Mouse (Mus musculus): ENCODE data around the gene Tspan5. TPM values are rescaled to one million over a fixed set of nuclear protein-coding genes. Genes with fewer than 3 reads are reported as not detected.

Gene Tspan5
- polyA plus RNA-seq, 1 experiment from 2014 or later = 43.4 TPM

- H3K27me3 ChIP-seq (ENCODE audit: control insufficient read depth, insufficient read depth, low read length) = no peaks in the 10 kb centered on the region
- H3K4me1 ChIP-seq (replicated peaks; ENCODE audit: control insufficient read depth, insufficient read depth, low read length) = peaks cover 13% of the 10 kb centered on the region
- 97% methylated on average over 2 of the region's 2 CpGs for WGBS
- H3K4me2 ChIP-seq (ENCODE audit: low read depth, low read length, severe bottlenecking) = no peak overlapping the region
- H3K4me3 ChIP-seq (ENCODE audit: low read depth, low read length) = no peak overlapping the region
- H3K27ac ChIP-seq (ENCODE audit: low read depth, low read length) = no peak overlapping the region
- no peaks in the 10 kb centered on the region for H3K36me3 ChIP-seq (ENCODE audit: control insufficient read depth, insufficient read depth, low read length)
- ATAC-seq (replicated peaks; ENCODE audit: low FRiP score) (no peak), DNase-seq (ENCODE audit: low spot score) (no peak)
- no peak overlapping the region for H3K9ac ChIP-seq (ENCODE audit: low read length)
- no peaks in the 10 kb centered on the region for H3K9me3 ChIP-seq (ENCODE audit: control insufficient read depth, low read length)
These were observed 15.3 kb downstream of the Tspan5 start for GRCm38 (mm10) chr3:138757283-138757682.

- 15% methylated on average over 9 of the region's 9 CpGs for WGBS
These were observed 18.1 kb downstream of the Tspan5 start for GRCm38 (mm10) chr3:138759968-138760684.

GRCm38 (mm10) chr3:138760685-138761119 lies 18.7 kb downstream of the Tspan5 start:
- 54% methylated on average over 11 of the region's 11 CpGs for WGBS
- H3K4me3 ChIP-seq (ENCODE audit: low read depth, low read length) = no peak overlapping the region
- no peak; the same call in 1 of the 2 replicates for ATAC-seq (replicated peaks; ENCODE audit: low FRiP score)

More at GRCm38 (mm10) chr3:138759968-138760684, 18.1 kb downstream of the Tspan5 start:
- DNase-seq (ENCODE audit: low spot score) (no peak), ATAC-seq (replicated peaks; ENCODE audit: low FRiP score) (0 out of 2 replicates have a peak, but pooled peaks have one; percentile 14)
- no peak overlapping the region for H3K9ac ChIP-seq (ENCODE audit: low read length)
- no peak overlapping the region for H3K27ac ChIP-seq (ENCODE audit: low read depth, low read length)
- H3K9me3 ChIP-seq (ENCODE audit: control insufficient read depth, low read length) = no peaks in the 10 kb centered on the region
- no peaks in the 10 kb centered on the region for H3K36me3 ChIP-seq (ENCODE audit: control insufficient read depth, insufficient read depth, low read length)
- no peak overlapping the region for H3K4me3 ChIP-seq (ENCODE audit: low read depth, low read length)
- H3K4me2 ChIP-seq (ENCODE audit: low read depth, low read length, severe bottlenecking) = no peak overlapping the region
- peaks cover 10% of the 10 kb centered on the region for H3K4me1 ChIP-seq (replicated peaks; ENCODE audit: control insufficient read depth, insufficient read depth, low read length)
- H3K27me3 ChIP-seq (ENCODE audit: control insufficient read depth, insufficient read depth, low read length) = no peaks in the 10 kb centered on the region

GRCm38 (mm10) chr3:138761531-138761930 lies 19.5 kb downstream of the Tspan5 start:
- H3K9ac ChIP-seq (ENCODE audit: low read length) = no peak overlapping the region
- no peaks in the 10 kb centered on the region for H3K27me3 ChIP-seq (ENCODE audit: control insufficient read depth, insufficient read depth, low read length)
- no peak overlapping the region for H3K27ac ChIP-seq (ENCODE audit: low read depth, low read length)
- H3K4me1 ChIP-seq (replicated peaks; ENCODE audit: control insufficient read depth, insufficient read depth, low read length) = peaks cover 10% of the 10 kb centered on the region
- H3K36me3 ChIP-seq (ENCODE audit: control insufficient read depth, insufficient read depth, low read length) = no peaks in the 10 kb centered on the region
- no peak for DNase-seq (ENCODE audit: low spot score)
- 94% methylated on average over 13 of the region's 13 CpGs for WGBS
- no peak; the same call in 1 of the 2 replicates for ATAC-seq (replicated peaks; ENCODE audit: low FRiP score)
- no peak overlapping the region for H3K4me3 ChIP-seq (ENCODE audit: low read depth, low read length)
- H3K9me3 ChIP-seq (ENCODE audit: control insufficient read depth, low read length) = no peaks in the 10 kb centered on the region
- H3K4me2 ChIP-seq (ENCODE audit: low read depth, low read length, severe bottlenecking) = no peak overlapping the region

More at GRCm38 (mm10) chr3:138760685-138761119, 18.7 kb downstream of the Tspan5 start:
- Histone ChIP-seq H3K27me3 (ENCODE audit: control insufficient read depth, insufficient read depth, low read length) (no peaks in the 10 kb centered on the region), H3K27ac (ENCODE audit: low read depth, low read length) (no peak overlapping the region), H3K9ac (ENCODE audit: low read length) (no peak overlapping the region), H3K4me2 (ENCODE audit: low read depth, low read length, severe bottlenecking) (no peak overlapping the region), H3K4me1 (replicated peaks; ENCODE audit: control insufficient read depth, insufficient read depth, low read length) (peaks cover 10% of the 10 kb centered on the region), H3K9me3 (ENCODE audit: control insufficient read depth, low read length) (no peaks in the 10 kb centered on the region), H3K36me3 (ENCODE audit: control insufficient read depth, insufficient read depth, low read length) (no peaks in the 10 kb centered on the region)
- no peak for DNase-seq (ENCODE audit: low spot score)

GRCm38 (mm10) chr3:138763941-138764340 lies 21.9 kb downstream of the Tspan5 start:
- Histone ChIP-seq H3K27me3 (ENCODE audit: control insufficient read depth, insufficient read depth, low read length) (no peaks in the 10 kb centered on the region), H3K36me3 (ENCODE audit: control insufficient read depth, insufficient read depth, low read length) (no peaks in the 10 kb centered on the region), H3K4me1 (replicated peaks; ENCODE audit: control insufficient read depth, insufficient read depth, low read length) (peaks cover 8% of the 10 kb centered on the region), H3K9me3 (ENCODE audit: control insufficient read depth, low read length) (no peaks in the 10 kb centered on the region), H3K4me2 (ENCODE audit: low read depth, low read length, severe bottlenecking) (no peak overlapping the region), H3K27ac (ENCODE audit: low read depth, low read length) (no peak overlapping the region), H3K9ac (ENCODE audit: low read length) (no peak overlapping the region), H3K4me3 (ENCODE audit: low read depth, low read length) (no peak overlapping the region)
- no peak for DNase-seq (ENCODE audit: low spot score)
- no peak for ATAC-seq (replicated peaks; ENCODE audit: low FRiP score)
- WGBS = 92% methylated on average over 9 of the region's 9 CpGs

- DNase-seq (ENCODE audit: low spot score) (no peak), ATAC-seq (replicated peaks; ENCODE audit: low FRiP score) (no peak)
- 83% methylated on average over 3 of the region's 3 CpGs for WGBS
- Histone ChIP-seq H3K27me3 (ENCODE audit: control insufficient read depth, insufficient read depth, low read length) (no peaks in the 10 kb centered on the region), H3K4me1 (replicated peaks; ENCODE audit: control insufficient read depth, insufficient read depth, low read length) (peaks cover 5% of the 10 kb centered on the region; the same call in 1 of the 2 replicates), H3K9ac (ENCODE audit: low read length) (no peak overlapping the region), H3K9me3 (ENCODE audit: control insufficient read depth, low read length) (no peaks in the 10 kb centered on the region), H3K27ac (ENCODE audit: low read depth, low read length) (no peak overlapping the region), H3K4me3 (ENCODE audit: low read depth, low read length) (no peak overlapping the region), H3K4me2 (ENCODE audit: low read depth, low read length, severe bottlenecking) (no peak overlapping the region), H3K36me3 (ENCODE audit: control insufficient read depth, insufficient read depth, low read length) (no peaks in the 10 kb centered on the region)
These were observed 22.8 kb downstream of the Tspan5 start for GRCm38 (mm10) chr3:138764782-138765181.

- ATAC-seq (replicated peaks; ENCODE audit: low FRiP score) (no peak), DNase-seq (ENCODE audit: low spot score) (no peak)
- H3K4me2 ChIP-seq (ENCODE audit: low read depth, low read length, severe bottlenecking) = no peak overlapping the region
- no peak overlapping the region for H3K4me3 ChIP-seq (ENCODE audit: low read depth, low read length)
- 74% methylated on average over 8 of the region's 8 CpGs for WGBS
- H3K27me3 ChIP-seq (ENCODE audit: control insufficient read depth, insufficient read depth, low read length) = no peaks in the 10 kb centered on the region
- H3K9me3 ChIP-seq (ENCODE audit: control insufficient read depth, low read length) = no peaks in the 10 kb centered on the region
- H3K27ac ChIP-seq (ENCODE audit: low read depth, low read length) = no peak overlapping the region
- peaks cover 4% of the 10 kb centered on the region; the same call in 1 of the 2 replicates for H3K4me1 ChIP-seq (replicated peaks; ENCODE audit: control insufficient read depth, insufficient read depth, low read length)
- no peak overlapping the region for H3K9ac ChIP-seq (ENCODE audit: low read length)
- H3K36me3 ChIP-seq (ENCODE audit: control insufficient read depth, insufficient read depth, low read length) = no peaks in the 10 kb centered on the region
These were observed 25.0 kb downstream of the Tspan5 start for GRCm38 (mm10) chr3:138767034-138767433.

- DNase-seq (ENCODE audit: low spot score) (no peak), ATAC-seq (replicated peaks; ENCODE audit: low FRiP score) (no peak)
- Histone ChIP-seq H3K4me1 (replicated peaks; ENCODE audit: control insufficient read depth, insufficient read depth, low read length) (peaks cover 4% of the 10 kb centered on the region; the same call in 1 of the 2 replicates), H3K27ac (ENCODE audit: low read depth, low read length) (no peak overlapping the region), H3K36me3 (ENCODE audit: control insufficient read depth, insufficient read depth, low read length) (no peaks in the 10 kb centered on the region), H3K9me3 (ENCODE audit: control insufficient read depth, low read length) (no peaks in the 10 kb centered on the region), H3K27me3 (ENCODE audit: control insufficient read depth, insufficient read depth, low read length) (no peaks in the 10 kb centered on the region), H3K4me2 (ENCODE audit: low read depth, low read length, severe bottlenecking) (no peak overlapping the region), H3K9ac (ENCODE audit: low read length) (no peak overlapping the region), H3K4me3 (ENCODE audit: low read depth, low read length) (no peak overlapping the region)
- WGBS = 81% methylated on average over 12 of the region's 12 CpGs
These were observed 26.6 kb downstream of the Tspan5 start for GRCm38 (mm10) chr3:138768541-138769093.

All from forebrain, embryonic 11.5 days (tissue).